Mouse (Mus musculus): ENCODE data around the gene Bola1. TPM values are rescaled to one million over a fixed set of nuclear protein-coding genes. Genes with fewer than 3 reads are reported as not detected.

The Bola1 gene
- polyA plus RNA-seq, 1 experiment from 2014 or later: 51.6 TPM

GRCm38 (mm10) chr3:96151836-96152235, 67.7 kb downstream of the Bola1 start:
- no peaks in the 10 kb centered on the region for H3K4me1 ChIP-seq (replicated peaks; ENCODE audit: control insufficient read depth, insufficient read depth, low read length)
- H3K9me3 ChIP-seq (ENCODE audit: control insufficient read depth, low read length): no peaks in the 10 kb centered on the region
- H3K27ac ChIP-seq (ENCODE audit: low read length): no peak overlapping the region
- ATAC-seq (ENCODE audit: low read depth): no peak
- H3K27me3 ChIP-seq (ENCODE audit: control insufficient read depth, insufficient read depth, low read depth, low read length): no peaks in the 10 kb centered on the region
- peaks cover 36% of the 10 kb centered on the region for H3K36me3 ChIP-seq (ENCODE audit: control insufficient read depth, insufficient read depth, low read length)
- H3K4me3 ChIP-seq (ENCODE audit: low read length): no peak overlapping the region
- H3K9ac ChIP-seq (ENCODE audit: low read length): no peak overlapping the region
- no peak overlapping the region for H3K4me2 ChIP-seq (ENCODE audit: low read depth, low read length)
- 81% methylated on average over 7 of the region's 7 CpGs for WGBS

- Histone ChIP-seq H3K36me3 (ENCODE audit: control insufficient read depth, insufficient read depth, low read length) (peaks cover 25% of the 10 kb centered on the region), H3K4me2 (ENCODE audit: low read depth, low read length) (no peak overlapping the region), H3K9me3 (ENCODE audit: control insufficient read depth, low read length) (no peaks in the 10 kb centered on the region), H3K4me3 (ENCODE audit: low read length) (no peak overlapping the region), H3K4me1 (replicated peaks; ENCODE audit: control insufficient read depth, insufficient read depth, low read length) (no peaks in the 10 kb centered on the region), H3K9ac (ENCODE audit: low read length) (no peak overlapping the region), H3K27ac (ENCODE audit: low read length) (no peak overlapping the region), H3K27me3 (ENCODE audit: control insufficient read depth, insufficient read depth, low read depth, low read length) (no peaks in the 10 kb centered on the region)
- 9% methylated on average over 5 of the region's 5 CpGs for WGBS
- ATAC-seq (ENCODE audit: low read depth): no peak
Observed at GRCm38 (mm10) chr3:96147950-96148349, 71.6 kb downstream of the Bola1 start.

Small RNAs within 50 kb of the gene (microRNA-seq; reads per million reads assigned to microRNA genes)
- gene Gm44492 (not detected), gene Gm47311 (not detected), gene Gm47313 (not detected)

Other genes with a start within 250 kb of the Bola1 start
- 24.0 and 25.3 TPM in 2 replicates for gene Plekho1, start 223.7 kb downstream of the Bola1 start, polyA plus RNA-seq (2015; fragmentation: Nextera tagmentation; extraction: Ambion mirVana)
- 39.6 and 39.8 TPM in 2 replicates for gene Vps45, start 161.2 kb downstream of the Bola1 start, polyA plus RNA-seq (2015; fragmentation: Nextera tagmentation; extraction: Ambion mirVana)
- 18.8 and 22.9 TPM in 2 replicates for gene Otud7b, start 115.2 kb downstream of the Bola1 start, polyA plus RNA-seq (2015; fragmentation: Nextera tagmentation; extraction: Ambion mirVana)
- gene Mtmr11, start 57.7 kb downstream of the Bola1 start, polyA plus RNA-seq (2015; fragmentation: Nextera tagmentation; extraction: Ambion mirVana): 13.0 and 14.0 TPM in 2 replicates
- gene Sf3b4, start 47.4 kb downstream of the Bola1 start, polyA plus RNA-seq (2015; fragmentation: Nextera tagmentation; extraction: Ambion mirVana): 143 and 167 TPM in 2 replicates
- 2.3 and 2.6 TPM in 2 replicates for gene Sv2a, start 38.6 kb downstream of the Bola1 start, polyA plus RNA-seq (2015; fragmentation: Nextera tagmentation; extraction: Ambion mirVana)
- gene Hist2h2ab, start 156 bp upstream of the Bola1 start, polyA plus RNA-seq (2015; fragmentation: Nextera tagmentation; extraction: Ambion mirVana): 1.3 and 1.9 TPM in 2 replicates
- gene Hist2h2ac, start 1.2 kb upstream of the Bola1 start, polyA plus RNA-seq (2015; fragmentation: Nextera tagmentation; extraction: Ambion mirVana): 8.9 and 9.0 TPM in 2 replicates
- gene Hist2h2be, start 1.4 kb upstream of the Bola1 start, polyA plus RNA-seq (2015; fragmentation: Nextera tagmentation; extraction: Ambion mirVana): 7.5 and 8.8 TPM in 2 replicates
- 3.6 and 4.7 TPM in 2 replicates for gene Hist2h3c2, start 19.4 kb upstream of the Bola1 start, polyA plus RNA-seq (2015; fragmentation: Nextera tagmentation; extraction: Ambion mirVana)
- 37.6 and 61.6 TPM in 2 replicates for gene Hist2h2aa2, start 20.6 kb upstream of the Bola1 start, polyA plus RNA-seq (2015; fragmentation: Nextera tagmentation; extraction: Ambion mirVana)
- 16.9 and 21.5 TPM in 2 replicates for gene Hist2h2aa1, start 25.8 kb upstream of the Bola1 start, polyA plus RNA-seq (2015; fragmentation: Nextera tagmentation; extraction: Ambion mirVana)
- 1.0 and 2.3 TPM in 2 replicates for gene Hist2h3c1, start 27.0 kb upstream of the Bola1 start, polyA plus RNA-seq (2015; fragmentation: Nextera tagmentation; extraction: Ambion mirVana)
- 9.8 and 12.3 TPM in 2 replicates for gene Hist2h4, start 43.6 kb upstream of the Bola1 start, polyA plus RNA-seq (2015; fragmentation: Nextera tagmentation; extraction: Ambion mirVana)
- gene Hist2h3b, start 48.9 kb upstream of the Bola1 start, polyA plus RNA-seq (2015; fragmentation: Nextera tagmentation; extraction: Ambion mirVana): 55.7 and 61.1 TPM in 2 replicates
- gene Hist2h2bb, start 50.0 kb upstream of the Bola1 start, polyA plus RNA-seq (2015; fragmentation: Nextera tagmentation; extraction: Ambion mirVana): 13.0 and 14.5 TPM in 2 replicates
- gene Fcgr1, start 74.3 kb upstream of the Bola1 start, polyA plus RNA-seq (2015; fragmentation: Nextera tagmentation; extraction: Ambion mirVana): 2.3 and 2.7 TPM in 2 replicates
- 0.30 and 0.34 TPM in 2 replicates for gene BC107364, start 232.6 kb upstream of the Bola1 start, polyA plus RNA-seq (2015; fragmentation: Nextera tagmentation; extraction: Ambion mirVana)